Mouse (Mus musculus) liver, embryonic 15.5 days (tissue): ENCODE results near the gene Irx4. TPM values are rescaled to one million over a fixed set of nuclear protein-coding genes. Genes with fewer than 3 reads are reported as not detected.

Source experiments
- ATAC-seq: fragments of 200-750 bp; cut with Nextera tagmentation; 2 replicates; pipeline ENCODE4 v1.8.0; 2017; ENCODE audit warnings: moderate number of reproducible peaks, mild to moderate bottlenecking, moderate library complexity; ENCODE audit not compliant: insufficient read depth
- H3K27ac ChIP-seq: fragments of 300-500 bp; sonication (generic); replicated peaks from 2 replicates; pipeline ENCODE4 v1.5.1; 2015; ENCODE audit warnings: mild to moderate bottlenecking, inconsistent platforms
- H3K27me3 ChIP-seq: fragments of 300-500 bp; sonication (generic); 2 replicates; pipeline ENCODE4 v1.6.1; 2015; ENCODE audit warnings: mild to moderate bottlenecking, inconsistent platforms
- H3K36me3 ChIP-seq: fragments of 300-500 bp; sonication (generic); replicated peaks from 2 replicates; pipeline ENCODE4 v1.6.1; 2015; ENCODE audit warnings: moderate library complexity, mild to moderate bottlenecking, inconsistent platforms
- H3K4me1 ChIP-seq: fragments of 300-500 bp; sonication (generic); replicated peaks from 2 replicates; pipeline ENCODE4 v1.6.1; 2015; ENCODE audit warnings: inconsistent platforms
- H3K4me2 ChIP-seq: fragments of 300-500 bp; sonication (generic); 2 replicates; pipeline ENCODE4 v1.6.1; 2015; ENCODE audit warnings: moderate library complexity, mild to moderate bottlenecking, inconsistent platforms
- H3K4me3 ChIP-seq: fragments of 300-500 bp; sonication (generic); replicated peaks from 2 replicates; pipeline ENCODE4 v1.5.1; 2015; ENCODE audit warnings: mild to moderate bottlenecking, inconsistent platforms
- H3K9ac ChIP-seq: fragments of 300-500 bp; sonication (generic); 2 replicates; pipeline ENCODE4 v1.6.1; 2015; ENCODE audit warnings: moderate library complexity, mild to moderate bottlenecking, inconsistent platforms
- H3K9me3 ChIP-seq: fragments of 300-500 bp; sonication (generic); replicated peaks from 2 replicates; pipeline ENCODE4 v1.6.1; 2016; ENCODE audit warnings: inconsistent platforms
- WGBS: fragments of 180-500 bp; shearing (Covaris S2); methylation state at CpG from one replicate; pipeline ENCODE4 v1.1.7; 2015; ENCODE audit warnings: mixed read lengths; ENCODE audit not compliant: insufficient replicate concordance; 5-methylcytosine and 5-hydroxymethylcytosine counted together
- polyA plus RNA-seq: library from polyadenylated mRNA; unstranded; fragments of >200 nt; fragmentation: Nextera tagmentation; extraction: Ambion mirVana; gene quantifications from 2 replicates; pipeline ENCODE4 v1.2.1, GENCODE M21; 2015

The Irx4 gene
- polyA plus RNA-seq, 1 experiment from 2014 or later, result not detected

GRCm38 (mm10) chr13:73261881-73262280 lies 1.6 kb downstream of the Irx4 start:
- Histone ChIP-seq H3K4me1 (no peaks in the 10 kb centered on the region), H3K9me3 (no peaks in the 10 kb centered on the region), H3K4me3 (no peak overlapping the region), H3K4me2 (no peak overlapping the region), H3K27me3 (peaks cover 99% of the 10 kb centered on the region), H3K9ac (no peak overlapping the region), H3K27ac (no peak overlapping the region), H3K36me3 (no peaks in the 10 kb centered on the region)
- ATAC-seq, result no peak
- 15% methylated on average over 2 of the region's 2 CpGs for WGBS

- WGBS, result 3% methylated on average over 24 of the region's 24 CpGs
- Histone ChIP-seq H3K9me3 (no peaks in the 10 kb centered on the region), H3K9ac (no peak overlapping the region), H3K4me1 (no peaks in the 10 kb centered on the region), H3K36me3 (no peaks in the 10 kb centered on the region), H3K4me2 (no peak overlapping the region), H3K27ac (no peak overlapping the region), H3K4me3 (no peak overlapping the region), H3K27me3 (peaks cover 100% of the 10 kb centered on the region)
- no peak for ATAC-seq
Observed at GRCm38 (mm10) chr13:73262336-73263127, 2.3 kb downstream of the Irx4 start.

GRCm38 (mm10) chr13:73263128-73263971 lies 3.1 kb downstream of the Irx4 start:
- ATAC-seq, result no peak
- no peak overlapping the region for H3K9ac ChIP-seq
- peaks cover 100% of the 10 kb centered on the region for H3K27me3 ChIP-seq
- H3K9me3 ChIP-seq, result no peaks in the 10 kb centered on the region
- 2% methylated on average over 40 of the region's 40 CpGs for WGBS
- H3K4me3 ChIP-seq, result no peak overlapping the region
- no peak overlapping the region for H3K27ac ChIP-seq
- no peak overlapping the region for H3K4me2 ChIP-seq
- no peaks in the 10 kb centered on the region for H3K36me3 ChIP-seq
- no peaks in the 10 kb centered on the region for H3K4me1 ChIP-seq

GRCm38 (mm10) chr13:73264166-73264735 lies 4.0 kb downstream of the Irx4 start:
- Histone ChIP-seq H3K4me1 (no peaks in the 10 kb centered on the region), H3K36me3 (no peaks in the 10 kb centered on the region), H3K4me3 (no peak overlapping the region), H3K9ac (no peak overlapping the region), H3K27ac (no peak overlapping the region), H3K27me3 (peaks cover 100% of the 10 kb centered on the region), H3K9me3 (no peaks in the 10 kb centered on the region), H3K4me2 (no peak overlapping the region)
- no peak for ATAC-seq
- WGBS, result 5% methylated on average over 29 of the region's 29 CpGs

GRCm38 (mm10) chr13:73264831-73265230 lies 4.6 kb downstream of the Irx4 start:
- Histone ChIP-seq H3K27me3 (peaks cover 100% of the 10 kb centered on the region), H3K36me3 (no peaks in the 10 kb centered on the region), H3K4me2 (no peak overlapping the region), H3K27ac (no peak overlapping the region), H3K9me3 (no peaks in the 10 kb centered on the region), H3K9ac (no peak overlapping the region), H3K4me1 (no peaks in the 10 kb centered on the region), H3K4me3 (no peak overlapping the region)
- 17% methylated on average over 8 of the region's 8 CpGs for WGBS
- no peak for ATAC-seq

- WGBS, result 2% methylated on average over 28 of the region's 28 CpGs
Observed at GRCm38 (mm10) chr13:73265442-73265841, 5.2 kb downstream of the Irx4 start.

GRCm38 (mm10) chr13:73267551-73267950 lies 7.3 kb downstream of the Irx4 start:
- no peak overlapping the region for H3K9ac ChIP-seq
- H3K27ac ChIP-seq, result no peak overlapping the region
- no peaks in the 10 kb centered on the region for H3K4me1 ChIP-seq
- H3K27me3 ChIP-seq, result peaks cover 100% of the 10 kb centered on the region
- H3K4me3 ChIP-seq, result no peak overlapping the region
- ATAC-seq, result no peak
- WGBS, result 4% methylated on average over 10 of the region's 10 CpGs
- H3K4me2 ChIP-seq, result no peak overlapping the region
- H3K36me3 ChIP-seq, result no peaks in the 10 kb centered on the region
- H3K9me3 ChIP-seq, result no peaks in the 10 kb centered on the region

More at GRCm38 (mm10) chr13:73265442-73265841, 5.2 kb downstream of the Irx4 start:
- peaks cover 100% of the 10 kb centered on the region for H3K27me3 ChIP-seq
- no peaks in the 10 kb centered on the region for H3K9me3 ChIP-seq
- no peak overlapping the region for H3K9ac ChIP-seq
- no peak; the same call in 1 of the 2 replicates for ATAC-seq
- H3K36me3 ChIP-seq, result no peaks in the 10 kb centered on the region
- no peak overlapping the region for H3K4me3 ChIP-seq
- H3K4me1 ChIP-seq, result no peaks in the 10 kb centered on the region
- peak overlapping the region; percentile 23 for H3K4me2 ChIP-seq
- H3K27ac ChIP-seq, result no peak overlapping the region

- H3K9me3 ChIP-seq, result no peaks in the 10 kb centered on the region
- WGBS, result under 1% methylated on average over 20 of the region's 20 CpGs
- no peaks in the 10 kb centered on the region for H3K36me3 ChIP-seq
- H3K9ac ChIP-seq, result no peak overlapping the region
- no peak overlapping the region for H3K27ac ChIP-seq
- H3K4me1 ChIP-seq, result no peaks in the 10 kb centered on the region
- no peak for ATAC-seq
- H3K4me2 ChIP-seq, result no peak overlapping the region
- H3K4me3 ChIP-seq, result no peak overlapping the region
- H3K27me3 ChIP-seq, result peaks cover 100% of the 10 kb centered on the region
Observed at GRCm38 (mm10) chr13:73268702-73269101, 8.4 kb downstream of the Irx4 start.

GRCm38 (mm10) chr13:73269251-73269650 lies 9.0 kb downstream of the Irx4 start:
- Histone ChIP-seq H3K4me1 (no peaks in the 10 kb centered on the region), H3K9me3 (no peaks in the 10 kb centered on the region), H3K9ac (no peak overlapping the region), H3K27me3 (peaks cover 100% of the 10 kb centered on the region), H3K36me3 (no peaks in the 10 kb centered on the region), H3K4me2 (no peak overlapping the region), H3K27ac (no peak overlapping the region), H3K4me3 (no peak overlapping the region)
- 11% methylated on average over 15 of the region's 15 CpGs for WGBS
- no peak for ATAC-seq

- Histone ChIP-seq H3K9ac (no peak overlapping the region), H3K27me3 (peaks cover 100% of the 10 kb centered on the region), H3K4me1 (no peaks in the 10 kb centered on the region), H3K4me2 (no peak overlapping the region), H3K9me3 (no peaks in the 10 kb centered on the region), H3K27ac (no peak overlapping the region), H3K4me3 (no peak overlapping the region), H3K36me3 (no peaks in the 10 kb centered on the region)
- 14% methylated on average over 3 of the region's 3 CpGs for WGBS
- no peak for ATAC-seq
Observed at GRCm38 (mm10) chr13:73269891-73270290, 9.6 kb downstream of the Irx4 start.

- Histone ChIP-seq H3K36me3 (no peaks in the 10 kb centered on the region), H3K27ac (no peak overlapping the region), H3K4me3 (no peak overlapping the region), H3K4me2 (no peak overlapping the region), H3K27me3 (peaks cover 99% of the 10 kb centered on the region), H3K9ac (no peak overlapping the region), H3K4me1 (no peaks in the 10 kb centered on the region), H3K9me3 (no peaks in the 10 kb centered on the region)
- 5% methylated on average over 22 of the region's 22 CpGs for WGBS
- no peak for ATAC-seq
Observed at GRCm38 (mm10) chr13:73270451-73271081, 10.3 kb downstream of the Irx4 start.
